ENCODE assay signal across 8 mouse cellular contexts in genomic region chr7:17058071-17058689, GRCm38 (mm10). TPM values are rescaled to one million over a fixed set of nuclear protein-coding genes. Genes with fewer than 3 reads are reported as not detected.
DNase-seq lines count a peak whose midpoint lies in the region; ATAC-seq and TF ChIP-seq lines count a peak whose summit lies in the region.

No protein-coding gene starts in this region.

- peak; percentile 41 for ATAC-seq in G1E (ENCODE audit: extremely low read depth, insufficient number of reproducible peaks, low FRiP score, poor library complexity, severe bottlenecking)

- peaks cover 41% of the 10 kb centered on the region for H3K36me3 ChIP-seq in G1E (replicated peaks)
- no peaks in the 10 kb centered on the region for H3K36me3 ChIP-seq in hindbrain, embryonic 10.5 days

- DNase-seq in G1E (ENCODE audit: low spot score) = peak; percentile 85
- DNase-seq in c-Kit-positive CD71-positive TER-119-positive erythroid progenitor cells, embryonic 14.5 days (ENCODE audit: low spot score) = peak; percentile 73
- peak; percentile 66 to 86 for DNase-seq in frontal cortex, postnatal 10 days (ENCODE audit: low spot score in 2 of 2)
- DNase-seq in hindbrain, embryonic 10.5 days (ENCODE audit: low spot score) = peak; percentile 64
- DNase-seq in layer of hippocampus, adult 9-11 months = peak; percentile 88
- DNase-seq in lung, postnatal 10 days = peak; percentile 94
- peak; percentile 74 for DNase-seq in retina, embryonic 14.5 days (ENCODE audit: low spot score)
- peak; percentile 34 for DNase-seq in urinary bladder, postnatal 10 days (ENCODE audit: low spot score)

- WGBS in hindbrain, embryonic 10.5 days = 6% methylated on average over 16 of the region's 16 CpGs

- peak overlapping the region; percentile 84 for H3K27ac ChIP-seq in hindbrain, embryonic 10.5 days

- H3K9me3 ChIP-seq in G1E (replicated peaks) = no peaks in the 10 kb centered on the region
- peaks cover 13% of the 10 kb centered on the region; the same call in 1 of the 2 replicates for H3K9me3 ChIP-seq in hindbrain, embryonic 10.5 days

- H3K4me1 ChIP-seq in G1E (ENCODE audit: insufficient read depth, low read depth, low read length) = peaks cover 81% of the 10 kb centered on the region
- H3K4me1 ChIP-seq in hindbrain, embryonic 10.5 days (replicated peaks) = peaks cover 49% of the 10 kb centered on the region

- H3K4me3 ChIP-seq in G1E (ENCODE audit: low read depth, low read length) = peak overlapping the region; percentile 76
- H3K4me3 ChIP-seq in hindbrain, embryonic 10.5 days = peak overlapping the region; percentile 30

- TF ChIP-seq CTCF in G1E (IDR thresholded peaks at IDR 0.05; ENCODE audit: low read depth, low read length) = no peak

- no peaks in the 10 kb centered on the region for H3K27me3 ChIP-seq in G1E (ENCODE audit: insufficient read depth, low read length)
- H3K27me3 ChIP-seq in hindbrain, embryonic 10.5 days (ENCODE audit: insufficient read depth, poor library complexity, severe bottlenecking) = peaks cover 46% of the 10 kb centered on the region

RNA-seq across cellular contexts. Expression of gene Hif3a, which starts 4.0 kb away (rescaled TPM):
- total RNA-seq in G1E (2014; fragmentation: Nextera tagmentation) (240 and 246 TPM in 2 replicates), G1E (2017) (18.0 and 19.6 TPM in 2 replicates)
- polyA plus RNA-seq in G1E (2012) = 162 and 183 TPM in 2 replicates
- polyA plus RNA-seq in hindbrain, embryonic 10.5 days (2016; fragmentation: Nextera tagmentation; extraction: Ambion mirVana) = 4.8 and 5.6 TPM in 2 replicates

RNA-seq across cellular contexts. Expression of gene Psg16, which starts 15.7 kb away (rescaled TPM):
- total RNA-seq in G1E (2014; fragmentation: Nextera tagmentation) (0.87 and 1.9 TPM in 2 replicates), G1E (2017) (0.29 and 0.71 TPM in 2 replicates)
- polyA plus RNA-seq in G1E (2012) = 0.02 and 0.08 TPM in 2 replicates
- 0.07 and 0.20 TPM in 2 replicates for polyA plus RNA-seq in hindbrain, embryonic 10.5 days (2016; fragmentation: Nextera tagmentation; extraction: Ambion mirVana)

RNA-seq across cellular contexts. Expression of gene Ppp5c, which starts 30.5 kb away (rescaled TPM):
- total RNA-seq in G1E (2014; fragmentation: Nextera tagmentation) (102 and 112 TPM in 2 replicates), G1E (2017) (44.9 and 50.2 TPM in 2 replicates)
- polyA plus RNA-seq in G1E (2012) = 92.9 and 94.1 TPM in 2 replicates
- 126 and 136 TPM in 2 replicates for polyA plus RNA-seq in hindbrain, embryonic 10.5 days (2016; fragmentation: Nextera tagmentation; extraction: Ambion mirVana)

Comparison
In these comparisons a context has a peak if more than half of its experiments do, and no peak if none do; other contexts are left out.
1. Peak in every context shown above with its lines: DNase-seq, ATAC-seq, H3K4me3 ChIP-seq and H3K27ac ChIP-seq.
2. DNase-seq: peak in every context shown above with its lines; median percentile 94 in lung, postnatal 10 days; 88 in layer of hippocampus, adult 9-11 months; 85 in G1E; 76 in frontal cortex, postnatal 10 days; 74 in retina, embryonic 14.5 days; 73 in c-Kit-positive CD71-positive TER-119-positive erythroid progenitor cells, embryonic 14.5 days; 64 in hindbrain, embryonic 10.5 days; 34 in urinary bladder, postnatal 10 days.
3. RNA of gene Hif3a, which starts 4.0 kb away (polyA plus RNA-seq): 162 to 183 TPM in G1E; 4.8 to 5.6 TPM in hindbrain, embryonic 10.5 days; every median in the first group is over 10 times any median in the second.